Comparison of ENCODE assay signal across 8 mouse cellular contexts in genomic region chr4:148114758-148115391, GRCm38 (mm10). TPM values are rescaled to one million over a fixed set of nuclear protein-coding genes. Genes with fewer than 3 reads are reported as not detected.
DNase-seq lines count a peak whose midpoint lies in the region; ATAC-seq lines count a peak whose summit lies in the region.

No protein-coding gene starts in this region.

- DNase-seq in adrenal gland, adult 2 months = peak; percentile 85
- DNase-seq in embryo, embryonic 11.5 days (ENCODE audit: low read depth, low spot score) = peak; percentile 83
- peak; percentile 72 to 83 for DNase-seq in gastrocnemius, postnatal 4 days (ENCODE audit: low spot score in 2 of 2)
- peak; percentile 78 to 84 for DNase-seq in left cerebral cortex, postnatal 25 days (ENCODE audit: low spot score in 2 of 2)
- peak; percentile 90 for DNase-seq in midbrain, embryonic 10.5 days (ENCODE audit: low spot score)
- peak; percentile 85 for DNase-seq in right cerebral cortex, postnatal 25 days
- peak; percentile 86 for DNase-seq in urinary bladder, postnatal 25 days (ENCODE audit: low spot score)

- peak overlapping the region; percentile 41; the same call in 1 of the 2 replicates for H3K4me2 ChIP-seq in intestine, embryonic 15.5 days (replicated peaks)

- 0 out of 2 replicates have a peak overlapping the region, but pooled peaks have one; percentile 26 for H3K9ac ChIP-seq in intestine, embryonic 15.5 days

- H3K36me3 ChIP-seq in intestine, embryonic 15.5 days = no peaks in the 10 kb centered on the region
- peaks cover 42% of the 10 kb centered on the region for H3K36me3 ChIP-seq in midbrain, embryonic 10.5 days

- H3K9me3 ChIP-seq in intestine, embryonic 15.5 days = no peaks in the 10 kb centered on the region
- peaks cover 6% of the 10 kb centered on the region; the same call in 1 of the 2 replicates for H3K9me3 ChIP-seq in midbrain, embryonic 10.5 days (replicated peaks)

- peak; percentile 82 for ATAC-seq in intestine, embryonic 15.5 days

- WGBS in intestine, embryonic 15.5 days = 4% methylated on average over 15 of the region's 15 CpGs
- 4% methylated on average over 15 of the region's 15 CpGs for WGBS in midbrain, embryonic 10.5 days

- H3K4me3 ChIP-seq in intestine, embryonic 15.5 days (replicated peaks) = no peak overlapping the region; the same call in 1 of the 2 replicates
- H3K4me3 ChIP-seq in midbrain, embryonic 10.5 days = peak overlapping the region; percentile 34

- no peaks in the 10 kb centered on the region; the same call in 1 of the 2 replicates for H3K27me3 ChIP-seq in intestine, embryonic 15.5 days (replicated peaks)
- peaks cover 9% of the 10 kb centered on the region for H3K27me3 ChIP-seq in midbrain, embryonic 10.5 days (ENCODE audit: low read depth, poor library complexity, severe bottlenecking)

- intact Hi-C loops in left cerebral cortex, postnatal 25 days (cut with DNase I) = loop anchor here (1.0 kb wide), 1 partner anchor 49 kb away; no protein-coding TSS in a partner anchor

- H3K4me1 ChIP-seq in intestine, embryonic 15.5 days (replicated peaks) = peaks cover 7% of the 10 kb centered on the region
- H3K4me1 ChIP-seq in midbrain, embryonic 10.5 days = peaks cover 14% of the 10 kb centered on the region

- H3K27ac ChIP-seq in intestine, embryonic 15.5 days = no peak overlapping the region
- H3K27ac ChIP-seq in midbrain, embryonic 10.5 days (replicated peaks) = peak overlapping the region; percentile 78

RNA-seq across cellular contexts. Expression of gene Mad2l2, which starts 15.3 kb away (rescaled TPM):
- total RNA-seq in adrenal gland, adult 2 months (2021) = 10 to 100 TPM; 23.4 to 27.3 TPM
- polyA plus RNA-seq in adrenal gland, adult 2 months (2012; rRNA removed) = 30.9 and 36.7 TPM in 2 replicates
- total RNA-seq in gastrocnemius, postnatal 4 days (2021) = 10 to 100 TPM; 19.0 to 20.4 TPM
- 32.9 and 33.9 TPM in 2 replicates for polyA plus RNA-seq in intestine, embryonic 15.5 days (2015; fragmentation: Nextera tagmentation; extraction: Ambion mirVana)
- 10 to 100 TPM; 11.2 to 14.9 TPM for total RNA-seq in left cerebral cortex, postnatal 25 days (2021)
- 72.6 and 85.2 TPM in 2 replicates for polyA plus RNA-seq in midbrain, embryonic 10.5 days (2016; fragmentation: Nextera tagmentation; extraction: Ambion mirVana)

RNA-seq across cellular contexts. Expression of gene Draxin, which starts 15.6 kb away (rescaled TPM):
- under 1 TPM; 0.14 TPM for total RNA-seq in adrenal gland, adult 2 months (2021)
- 0.07 and 0.12 TPM in 2 replicates for polyA plus RNA-seq in adrenal gland, adult 2 months (2012; rRNA removed)
- under 1 TPM; 0.39 to 0.44 TPM for total RNA-seq in gastrocnemius, postnatal 4 days (2021)
- 0.15 and 0.24 TPM in 2 replicates for polyA plus RNA-seq in intestine, embryonic 15.5 days (2015; fragmentation: Nextera tagmentation; extraction: Ambion mirVana)
- under 1 TPM; 0.28 to 0.37 TPM for total RNA-seq in left cerebral cortex, postnatal 25 days (2021)
- polyA plus RNA-seq in midbrain, embryonic 10.5 days (2016; fragmentation: Nextera tagmentation; extraction: Ambion mirVana) = 5.3 and 7.5 TPM in 2 replicates

RNA-seq across cellular contexts. Expression of gene Agtrap, which starts 27.0 kb away (rescaled TPM):
- total RNA-seq in adrenal gland, adult 2 months (2021) = 10 to 100 TPM; 75.4 to 97.8 TPM
- polyA plus RNA-seq in adrenal gland, adult 2 months (2012; rRNA removed) = 135 and 174 TPM in 2 replicates
- total RNA-seq in gastrocnemius, postnatal 4 days (2021) = 10 to 100 TPM; 20.5 to 22.7 TPM
- polyA plus RNA-seq in intestine, embryonic 15.5 days (2015; fragmentation: Nextera tagmentation; extraction: Ambion mirVana) = 15.1 and 16.7 TPM in 2 replicates
- 1 to 10 TPM; 6.3 to 7.8 TPM for total RNA-seq in left cerebral cortex, postnatal 25 days (2021)
- polyA plus RNA-seq in midbrain, embryonic 10.5 days (2016; fragmentation: Nextera tagmentation; extraction: Ambion mirVana) = 16.4 and 17.4 TPM in 2 replicates

RNA-seq across cellular contexts. Expression of gene Fbxo6, which starts 37.1 kb away (rescaled TPM):
- total RNA-seq in adrenal gland, adult 2 months (2021) = 10 to 100 TPM; 45.8 to 66.9 TPM
- 102 and 123 TPM in 2 replicates for polyA plus RNA-seq in adrenal gland, adult 2 months (2012; rRNA removed)
- total RNA-seq in gastrocnemius, postnatal 4 days (2021) = 10 to 100 TPM; 19.2 to 21.4 TPM
- 16.0 and 17.9 TPM in 2 replicates for polyA plus RNA-seq in intestine, embryonic 15.5 days (2015; fragmentation: Nextera tagmentation; extraction: Ambion mirVana)
- total RNA-seq in left cerebral cortex, postnatal 25 days (2021) = 10 to 100 TPM; 26.9 to 28.0 TPM
- 11.4 and 13.0 TPM in 2 replicates for polyA plus RNA-seq in midbrain, embryonic 10.5 days (2016; fragmentation: Nextera tagmentation; extraction: Ambion mirVana)

RNA-seq across cellular contexts. Expression of gene Fbxo44, which starts 45.4 kb away (rescaled TPM):
- total RNA-seq in adrenal gland, adult 2 months (2021) = 10 to 100 TPM; 11.4 to 16.3 TPM
- polyA plus RNA-seq in adrenal gland, adult 2 months (2012; rRNA removed) = 20.4 and 26.5 TPM in 2 replicates
- 1 to 10 TPM in 1 of 2 experiments, under 1 TPM in 1; 0.91 to 1.3 TPM for total RNA-seq in gastrocnemius, postnatal 4 days (2021)
- polyA plus RNA-seq in intestine, embryonic 15.5 days (2015; fragmentation: Nextera tagmentation; extraction: Ambion mirVana) = 6.8 and 7.2 TPM in 2 replicates
- total RNA-seq in left cerebral cortex, postnatal 25 days (2021) = 100 to 1,000 TPM; 133 to 134 TPM
- 39.6 and 58.5 TPM in 2 replicates for polyA plus RNA-seq in midbrain, embryonic 10.5 days (2016; fragmentation: Nextera tagmentation; extraction: Ambion mirVana)
